Mouse (Mus musculus) splenic B cell, adult 2 months (primary cell): ENCODE data around the gene Naglu.

Experiments used
- DNase-seq: peaks from one replicate; pipeline ENCODE4 v3.0.0-alpha.2; 2011; ENCODE audit warnings: low read depth, low spot score
- H3K27me3 ChIP-seq: 2 replicates; pipeline ENCODE4 v1.6.1; 2012; ENCODE audit warnings: mild to moderate bottlenecking, low read length, moderate library complexity, mixed read lengths; ENCODE audit not compliant: control insufficient read depth, poor library complexity, insufficient read depth, severe bottlenecking
- H3K36me3 ChIP-seq: 2 replicates; pipeline ENCODE4 v1.6.1; 2012; ENCODE audit warnings: mild to moderate bottlenecking, low read length, moderate library complexity, mixed read lengths; ENCODE audit not compliant: control insufficient read depth, poor library complexity, insufficient read depth, severe bottlenecking

Naglu gene

GRCm38 (mm10) chr11:101084811-101085210, 15.0 kb downstream of the Naglu start:
- no peaks in the 10 kb centered on the region for H3K27me3 ChIP-seq
- H3K36me3 ChIP-seq, result peaks cover 2% of the 10 kb centered on the region; the same call in 1 of the 2 replicates
- DNase-seq, result no peak

GRCm38 (mm10) chr11:101085617-101086322, 16.0 kb downstream of the Naglu start:
- no peak for DNase-seq

GRCm38 (mm10) chr11:101086323-101086674, 16.5 kb downstream of the Naglu start:
- DNase-seq, result no peak
- H3K27me3 ChIP-seq, result no peaks in the 10 kb centered on the region
- peaks cover 6% of the 10 kb centered on the region for H3K36me3 ChIP-seq

More at GRCm38 (mm10) chr11:101085617-101086322, 16.0 kb downstream of the Naglu start:
- no peaks in the 10 kb centered on the region for H3K27me3 ChIP-seq
- peaks cover 3% of the 10 kb centered on the region for H3K36me3 ChIP-seq

- peaks cover 9% of the 10 kb centered on the region for H3K36me3 ChIP-seq
- H3K27me3 ChIP-seq, result no peaks in the 10 kb centered on the region
- peak; percentile 92 for DNase-seq
Measured at GRCm38 (mm10) chr11:101086756-101087681, 17.2 kb downstream of the Naglu start, which contains the start of gene Mlx. Gene Mlx, plus strand, starts transcription at chr11:101087277.

GRCm38 (mm10) chr11:101087682-101088055, 17.9 kb downstream of the Naglu start:
- Histone ChIP-seq H3K36me3 (peaks cover 9% of the 10 kb centered on the region), H3K27me3 (no peaks in the 10 kb centered on the region)
- no peak for DNase-seq

GRCm38 (mm10) chr11:101089931-101090330, 20.1 kb downstream of the Naglu start:
- no peaks in the 10 kb centered on the region for H3K27me3 ChIP-seq
- DNase-seq, result no peak
- H3K36me3 ChIP-seq, result peaks cover 9% of the 10 kb centered on the region

- no peaks in the 10 kb centered on the region for H3K27me3 ChIP-seq
- DNase-seq, result no peak
- H3K36me3 ChIP-seq, result peaks cover 12% of the 10 kb centered on the region
Measured at GRCm38 (mm10) chr11:101094930-101095313, 25.1 kb downstream of the Naglu start.

GRCm38 (mm10) chr11:101095314-101096024, 25.7 kb downstream of the Naglu start, which contains the start of gene Psmc3ip:
Gene Psmc3ip, minus strand, starts transcription at chr11:101095436.
- peaks cover 12% of the 10 kb centered on the region for H3K36me3 ChIP-seq

GRCm38 (mm10) chr11:101098231-101098630, 28.4 kb downstream of the Naglu start:
- H3K27me3 ChIP-seq, result no peaks in the 10 kb centered on the region
- H3K36me3 ChIP-seq, result peaks cover 15% of the 10 kb centered on the region
- DNase-seq, result no peak

More at GRCm38 (mm10) chr11:101095314-101096024, 25.7 kb downstream of the Naglu start, which contains the start of gene Psmc3ip:
- no peaks in the 10 kb centered on the region for H3K27me3 ChIP-seq
- peak; percentile 96 for DNase-seq

- Histone ChIP-seq H3K36me3 (peaks cover 20% of the 10 kb centered on the region), H3K27me3 (no peaks in the 10 kb centered on the region)
- no peak for DNase-seq
Measured at GRCm38 (mm10) chr11:101103011-101103410, 33.2 kb downstream of the Naglu start.

GRCm38 (mm10) chr11:101109351-101109750, 39.5 kb downstream of the Naglu start:
- peaks cover 4% of the 10 kb centered on the region for H3K36me3 ChIP-seq
- DNase-seq, result no peak
- H3K27me3 ChIP-seq, result no peaks in the 10 kb centered on the region

- H3K27me3 ChIP-seq, result no peaks in the 10 kb centered on the region
- peaks cover 1% of the 10 kb centered on the region; the same call in 1 of the 2 replicates for H3K36me3 ChIP-seq
- DNase-seq, result no peak
Measured at GRCm38 (mm10) chr11:101110708-101111107, 40.9 kb downstream of the Naglu start.

GRCm38 (mm10) chr11:101111178-101111577, 41.4 kb downstream of the Naglu start:
- Histone ChIP-seq H3K27me3 (no peaks in the 10 kb centered on the region), H3K36me3 (no peaks in the 10 kb centered on the region; the same call in 1 of the 2 replicates)
- DNase-seq, result no peak

GRCm38 (mm10) chr11:101112186-101112585, 42.4 kb downstream of the Naglu start:
- Histone ChIP-seq H3K27me3 (no peaks in the 10 kb centered on the region), H3K36me3 (no peaks in the 10 kb centered on the region; the same call in 1 of the 2 replicates)
- no peak for DNase-seq
